Mouse (Mus musculus) megakaryocyte, embryonic 14.5 days (primary cell): ENCODE measurements around the gene Cd44.

ENCODE experiments used
- FLI1 ChIP-seq: IDR thresholded peaks from 2 replicates; pipeline ENCODE4 v1.6.1; 2012; ENCODE audit warnings: low read length, inconsistent platforms, mixed read lengths
- GATA1 ChIP-seq: IDR thresholded peaks from 3 replicates; pipeline ENCODE4 v1.6.1; 2012; ENCODE audit warnings: mixed read lengths, low read length, inconsistent platforms, borderline replicate concordance

DNA sequence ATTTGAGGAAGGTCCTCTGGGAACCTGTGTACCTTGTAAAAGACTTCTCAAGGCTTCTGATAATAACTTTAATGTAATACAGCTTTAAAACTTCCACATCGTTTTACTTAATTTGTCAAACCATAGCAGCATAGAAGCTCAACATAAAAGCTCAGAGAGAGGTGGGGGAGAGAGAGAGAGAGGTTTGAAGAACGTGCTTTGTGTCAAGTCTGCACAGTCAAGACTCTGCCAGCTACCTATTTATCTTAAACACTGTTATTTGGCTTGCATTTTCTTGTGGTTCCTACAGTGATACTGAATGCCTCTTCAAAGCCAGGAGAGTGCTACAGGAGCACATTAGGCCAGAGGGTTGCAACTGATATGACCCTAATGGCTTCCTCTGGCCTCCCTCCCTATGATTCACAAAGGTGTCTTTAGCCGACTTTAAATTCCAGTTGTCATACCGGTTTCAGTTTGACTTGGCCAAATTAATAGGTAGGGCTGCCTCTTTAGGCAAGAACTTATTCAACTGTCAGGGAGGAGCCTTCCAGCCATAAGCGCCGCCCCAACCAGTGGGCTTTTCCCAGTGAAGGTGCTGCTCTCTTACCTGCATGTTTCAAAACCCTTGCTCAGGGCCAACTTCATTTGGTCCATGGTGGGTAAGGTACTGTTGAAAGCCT lies 36.6 kb downstream of the Cd44 start:
- TF ChIP-seq GATA1 = no peak
- TF ChIP-seq FLI1 = no peak
